Mouse (Mus musculus): ENCODE data around the gene Gfer. TPM values are rescaled to one million over a fixed set of nuclear protein-coding genes. Genes with fewer than 3 reads are reported as not detected.

Gene Gfer
- polyA plus RNA-seq, 1 experiment, result 21.5 TPM

DNA sequence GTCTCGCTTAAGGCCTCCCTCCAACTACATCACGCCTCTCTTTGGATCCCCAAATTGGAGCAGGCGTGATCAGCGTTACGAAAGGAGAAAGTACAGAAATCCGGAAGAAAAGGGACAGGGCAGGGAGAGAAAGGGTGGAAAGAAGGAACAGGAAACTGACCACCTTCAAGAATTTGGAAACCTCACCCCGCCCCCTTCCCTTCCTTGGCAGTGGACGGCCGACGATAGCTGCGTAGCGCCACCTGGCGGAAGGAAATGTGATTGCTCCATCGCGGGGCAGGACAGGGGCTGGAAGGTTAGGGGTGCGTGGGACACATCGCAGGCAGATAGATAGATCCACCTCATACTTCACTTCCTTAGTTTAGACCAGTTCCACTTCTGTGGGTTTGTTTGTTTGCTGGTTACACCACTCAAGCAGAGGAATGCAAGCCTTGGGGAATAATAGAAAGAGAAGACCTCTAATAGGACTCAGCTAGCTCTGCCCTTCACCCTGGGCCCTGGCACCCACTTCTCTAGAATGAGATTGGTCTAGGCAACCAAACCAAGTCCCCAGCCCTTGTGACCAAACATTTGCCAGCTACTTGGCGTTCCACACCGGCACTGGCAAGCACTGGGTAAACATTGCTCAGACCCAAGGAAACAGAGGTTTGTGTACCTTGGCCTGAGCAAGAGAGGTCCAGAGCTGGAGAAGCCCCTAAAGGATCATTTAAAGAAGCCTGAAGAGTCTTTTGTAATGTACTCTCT is 41.8 kb downstream of the Gfer start:
- H3K4me1 ChIP-seq (ENCODE audit: control insufficient read depth, insufficient read depth, low read length), result peaks cover 6% of the 10 kb centered on the region; the same call in 1 of the 2 replicates
- H3K27ac ChIP-seq (ENCODE audit: insufficient read depth, low read length), result no peak overlapping the region
- H3K4me3 ChIP-seq (ENCODE audit: insufficient read depth, low read length), result no peak overlapping the region
- TF ChIP-seq POLR2A (IDR thresholded peaks at IDR 0.05; ENCODE audit: extremely low read depth, insufficient read depth, low read length) (no peak), CTCF (IDR thresholded peaks at IDR 0.05; ENCODE audit: extremely low read depth, insufficient read depth, low read length) (peak; percentile 87)

DNA sequence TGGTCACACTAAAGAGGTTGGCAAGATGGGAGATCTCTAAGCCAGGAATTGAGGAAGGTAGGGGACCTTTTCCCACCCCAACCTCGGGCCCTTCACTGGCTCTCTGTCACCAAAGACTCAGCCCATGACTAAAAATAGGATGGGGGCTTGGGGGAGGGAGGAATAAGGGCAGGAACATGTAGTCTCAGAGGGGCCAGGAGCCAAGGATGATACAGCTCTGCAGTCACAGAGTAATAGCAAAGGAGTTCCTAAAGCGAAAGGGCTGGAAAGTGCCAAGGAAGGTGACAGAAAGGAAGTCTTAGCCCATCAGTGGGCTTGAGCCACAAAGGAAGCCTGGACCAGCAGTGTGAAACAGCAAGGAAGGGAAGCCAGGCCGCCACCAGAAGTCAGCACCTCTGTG is 44.1 kb downstream of the Gfer start:
- Histone ChIP-seq H3K27ac (ENCODE audit: insufficient read depth, low read length) (no peak overlapping the region), H3K4me3 (ENCODE audit: insufficient read depth, low read length) (no peak overlapping the region), H3K4me1 (ENCODE audit: control insufficient read depth, insufficient read depth, low read length) (peaks cover 6% of the 10 kb centered on the region; the same call in 1 of the 2 replicates)
- TF ChIP-seq POLR2A (IDR thresholded peaks at IDR 0.05; ENCODE audit: extremely low read depth, insufficient read depth, low read length) (no peak), CTCF (IDR thresholded peaks at IDR 0.05; ENCODE audit: extremely low read depth, insufficient read depth, low read length) (no peak)

DNA sequence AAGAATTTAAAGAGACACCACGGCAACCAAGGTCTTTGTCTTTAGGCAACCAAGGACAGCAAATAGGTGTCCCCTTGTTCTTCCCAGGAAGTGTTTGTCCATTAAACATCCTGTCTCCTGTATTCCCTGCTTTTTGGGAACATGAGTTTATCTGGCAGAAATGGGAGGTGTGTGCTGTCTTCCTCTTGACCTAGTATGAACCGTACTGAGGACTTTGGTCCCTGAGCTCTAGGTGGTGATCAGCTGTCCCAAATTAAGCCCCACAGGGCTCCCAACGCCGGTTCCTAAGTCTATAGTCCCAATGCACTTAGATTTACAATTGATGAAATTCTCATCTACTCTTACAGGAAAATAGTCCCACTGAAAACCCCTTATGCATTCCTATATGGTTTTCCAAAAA is 45.2 kb downstream of the Gfer start:
- H3K27ac ChIP-seq (ENCODE audit: insufficient read depth, low read length), result peak overlapping the region; percentile 33; the same call in 1 of the 2 replicates
- TF ChIP-seq POLR2A (IDR thresholded peaks at IDR 0.05; ENCODE audit: extremely low read depth, insufficient read depth, low read length) (no peak), CTCF (IDR thresholded peaks at IDR 0.05; ENCODE audit: extremely low read depth, insufficient read depth, low read length) (no peak)
- peak overlapping the region; percentile 67 for H3K4me3 ChIP-seq (ENCODE audit: insufficient read depth, low read length)
- H3K4me1 ChIP-seq (ENCODE audit: control insufficient read depth, insufficient read depth, low read length), result peaks cover 6% of the 10 kb centered on the region; the same call in 1 of the 2 replicates

DNA sequence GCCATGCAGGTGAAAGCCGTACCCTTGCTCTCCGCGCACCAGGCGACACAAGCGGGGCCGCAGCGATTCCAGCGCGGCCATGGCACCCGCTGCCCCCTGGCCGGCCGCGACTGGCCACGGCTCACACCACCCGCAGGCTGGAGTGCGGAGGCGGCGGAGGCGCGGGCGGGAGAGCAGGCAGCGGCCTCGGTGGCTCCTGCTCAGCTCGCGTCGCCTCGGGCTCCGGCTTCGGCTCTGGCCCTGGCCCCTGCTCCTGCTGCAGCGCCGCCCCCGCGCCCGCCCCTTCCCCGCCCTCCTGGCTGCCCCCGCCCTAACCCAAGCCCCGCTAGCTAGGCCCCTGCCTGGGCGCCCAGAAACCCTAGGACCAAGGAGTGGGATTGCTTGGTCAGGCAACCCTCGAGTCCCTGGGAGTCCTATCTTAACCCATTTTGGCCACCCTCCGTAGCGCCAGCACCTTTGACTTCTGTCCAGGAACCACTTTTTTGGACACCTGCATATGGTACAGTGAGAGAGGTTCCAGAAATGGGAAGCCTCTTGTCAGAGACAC is 45.8 kb downstream of the Gfer start, which contains the start of gene Slc9a3r2:
Gene Slc9a3r2 (minus strand): TSS at position 258 of the 547 bp plus-strand sequence.
- Histone ChIP-seq H3K27ac (ENCODE audit: insufficient read depth, low read length) (peak within 1 kb of the TSS; percentile 97), H3K4me3 (ENCODE audit: insufficient read depth, low read length) (peak within 1 kb of the TSS; percentile 67), H3K4me1 (ENCODE audit: control insufficient read depth, insufficient read depth, low read length) (peaks cover 6% of the 10 kb centered on the region; the same call in 1 of the 2 replicates)
- TF ChIP-seq CTCF (IDR thresholded peaks at IDR 0.05; ENCODE audit: extremely low read depth, insufficient read depth, low read length) (no peak), POLR2A (IDR thresholded peaks at IDR 0.05; ENCODE audit: extremely low read depth, insufficient read depth, low read length) (no peak)

DNA sequence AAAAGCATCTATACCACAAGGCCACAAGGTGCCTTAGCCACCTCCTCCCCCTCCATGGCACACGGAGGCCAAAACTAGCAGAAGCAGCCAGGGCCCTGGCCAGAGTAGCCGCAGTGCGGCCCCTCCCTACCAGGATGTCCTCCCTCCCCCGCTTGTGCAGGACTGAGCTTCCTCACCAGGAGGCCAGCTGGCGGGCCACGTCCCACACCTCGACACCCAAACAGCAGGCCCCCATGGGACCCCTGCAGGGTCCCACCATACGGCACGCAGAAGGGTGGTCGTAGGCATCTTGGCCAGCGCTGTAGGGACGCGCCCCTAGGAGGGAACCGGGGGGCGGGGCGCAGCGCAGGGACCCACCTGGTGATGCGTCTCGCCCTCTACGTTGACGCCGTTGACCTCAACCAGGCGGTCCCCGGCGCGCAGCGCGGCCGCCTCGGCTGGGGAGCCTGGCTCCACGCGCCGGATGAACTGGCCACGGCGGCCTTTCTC is 46.3 kb downstream of the Gfer start:
- Histone ChIP-seq H3K4me1 (ENCODE audit: control insufficient read depth, insufficient read depth, low read length) (peaks cover 6% of the 10 kb centered on the region; the same call in 1 of the 2 replicates), H3K4me3 (ENCODE audit: insufficient read depth, low read length) (peak overlapping the region; percentile 67), H3K27ac (ENCODE audit: insufficient read depth, low read length) (peak overlapping the region; percentile 97)
- no peak for TF ChIP-seq POLR2A (IDR thresholded peaks at IDR 0.05; ENCODE audit: extremely low read depth, insufficient read depth, low read length)
- TF ChIP-seq CTCF (IDR thresholded peaks at IDR 0.05; ENCODE audit: extremely low read depth, insufficient read depth, low read length), result no peak

DNA sequence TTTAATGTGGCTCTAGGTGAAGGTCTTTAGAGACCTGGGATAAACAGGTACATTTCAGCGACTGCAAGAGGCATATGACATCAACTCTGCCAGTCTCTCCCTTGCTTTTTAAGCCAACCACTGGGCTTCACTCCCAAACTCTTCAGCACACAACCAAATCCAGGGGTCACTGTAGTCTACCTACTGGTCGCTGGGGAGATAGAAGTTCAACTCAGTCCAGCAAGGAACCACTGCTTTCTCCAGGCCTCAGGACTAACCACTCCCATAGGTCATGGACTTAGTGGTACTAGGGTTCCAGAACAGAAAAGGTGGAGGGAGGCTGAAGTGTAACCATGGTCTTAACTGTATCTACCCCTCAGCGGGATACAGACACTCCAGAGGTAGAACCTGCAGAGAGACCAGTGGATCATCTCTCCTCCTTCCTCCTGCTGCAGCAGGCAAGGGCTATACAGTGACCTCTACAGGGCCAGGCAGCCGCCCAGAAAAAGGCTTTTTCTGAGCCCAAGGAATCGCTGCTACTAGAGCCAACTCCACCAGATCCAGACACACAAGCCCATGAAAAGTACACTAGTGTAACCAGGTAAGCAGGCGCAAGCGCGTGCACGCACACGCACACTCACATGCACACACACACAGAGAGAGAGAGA is 47.1 kb downstream of the Gfer start:
- peak overlapping the region; percentile 67 for H3K4me3 ChIP-seq (ENCODE audit: insufficient read depth, low read length)
- H3K4me1 ChIP-seq (ENCODE audit: control insufficient read depth, insufficient read depth, low read length), result peaks cover 5% of the 10 kb centered on the region; the same call in 1 of the 2 replicates
- no peak overlapping the region; the same call in 1 of the 2 replicates for H3K27ac ChIP-seq (ENCODE audit: insufficient read depth, low read length)
- no peak for TF ChIP-seq CTCF (IDR thresholded peaks at IDR 0.05; ENCODE audit: extremely low read depth, insufficient read depth, low read length)

DNA sequence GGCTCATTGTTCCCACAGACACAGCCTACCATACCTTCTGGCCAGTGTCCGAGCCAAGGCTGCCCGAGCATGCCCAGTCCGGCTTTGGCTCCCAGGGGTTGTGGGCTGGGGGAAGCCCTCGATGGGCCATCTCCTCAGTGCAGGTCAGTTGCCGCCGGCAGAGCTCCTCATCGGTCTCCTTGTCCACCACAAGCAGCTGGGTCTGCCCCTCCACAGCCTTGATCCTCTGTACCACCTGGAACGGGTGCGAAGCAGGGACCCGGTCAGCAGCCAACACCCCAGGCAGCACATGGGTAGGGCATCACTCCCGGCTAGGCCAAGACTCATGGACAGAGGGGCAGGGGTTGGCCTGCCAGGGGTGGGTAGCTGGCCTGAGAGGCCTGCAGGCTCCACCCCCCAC is 48.5 kb downstream of the Gfer start:
- TF ChIP-seq CTCF (IDR thresholded peaks at IDR 0.05; ENCODE audit: extremely low read depth, insufficient read depth, low read length) (no peak), POLR2A (IDR thresholded peaks at IDR 0.05; ENCODE audit: extremely low read depth, insufficient read depth, low read length) (no peak)
- Histone ChIP-seq H3K27ac (ENCODE audit: insufficient read depth, low read length) (peak overlapping the region; percentile 70; the same call in 1 of the 2 replicates), H3K4me3 (ENCODE audit: insufficient read depth, low read length) (peak overlapping the region; percentile 19; the same call in 1 of the 2 replicates), H3K4me1 (ENCODE audit: control insufficient read depth, insufficient read depth, low read length) (peaks cover 3% of the 10 kb centered on the region; the same call in 1 of the 2 replicates)

DNA sequence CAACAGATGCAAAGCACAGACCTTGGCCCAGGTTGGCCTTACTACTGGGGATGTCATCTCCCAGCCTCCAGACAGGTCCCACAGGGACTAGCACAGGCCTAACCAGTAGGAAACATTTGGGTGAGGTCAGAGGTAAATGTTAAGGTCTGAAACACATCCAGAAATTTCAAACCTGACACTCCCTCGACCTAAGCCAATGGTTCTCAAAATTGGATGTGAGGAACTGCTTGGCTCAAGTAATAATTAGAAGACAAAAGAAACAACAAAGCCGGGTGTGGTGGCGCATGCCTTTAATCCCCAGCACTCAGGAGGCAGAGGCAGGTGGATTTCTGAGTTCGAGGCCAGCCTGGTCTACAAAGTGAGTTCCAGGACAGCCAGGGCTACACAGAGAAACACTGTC is 49.6 kb downstream of the Gfer start:
- Histone ChIP-seq H3K4me1 (ENCODE audit: control insufficient read depth, insufficient read depth, low read length) (peaks cover 3% of the 10 kb centered on the region; the same call in 1 of the 2 replicates), H3K4me3 (ENCODE audit: insufficient read depth, low read length) (no peak overlapping the region), H3K27ac (ENCODE audit: insufficient read depth, low read length) (0 out of 2 replicates have a peak overlapping the region, but pooled peaks have one; percentile 42)
- TF ChIP-seq CTCF (IDR thresholded peaks at IDR 0.05; ENCODE audit: extremely low read depth, insufficient read depth, low read length) (no peak), POLR2A (IDR thresholded peaks at IDR 0.05; ENCODE audit: extremely low read depth, insufficient read depth, low read length) (no peak)

DNA sequence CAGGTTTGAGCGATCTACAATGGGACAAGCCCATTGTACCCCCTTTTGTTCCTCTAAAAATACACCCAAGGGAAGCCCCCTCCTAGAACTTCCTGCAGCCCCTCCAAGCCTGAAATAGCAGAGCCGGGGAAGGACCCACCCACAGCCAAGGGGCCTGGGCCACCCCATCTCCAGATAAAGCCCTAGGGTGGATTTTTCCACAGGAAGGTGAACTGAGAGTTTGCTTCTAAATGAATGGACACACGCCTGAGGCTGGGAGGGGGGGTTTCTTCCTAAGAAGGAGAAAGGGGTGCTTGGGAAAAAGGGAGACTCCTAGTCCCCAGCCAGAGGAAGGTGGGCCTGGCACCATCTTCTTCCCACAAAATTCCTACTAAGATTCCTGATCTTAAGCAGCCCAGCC is 50.0 kb downstream of the Gfer start:
- H3K4me1 ChIP-seq (ENCODE audit: control insufficient read depth, insufficient read depth, low read length), result peaks cover 3% of the 10 kb centered on the region; the same call in 1 of the 2 replicates
- no peak overlapping the region for H3K4me3 ChIP-seq (ENCODE audit: insufficient read depth, low read length)
- TF ChIP-seq POLR2A (IDR thresholded peaks at IDR 0.05; ENCODE audit: extremely low read depth, insufficient read depth, low read length), result no peak
- TF ChIP-seq CTCF (IDR thresholded peaks at IDR 0.05; ENCODE audit: extremely low read depth, insufficient read depth, low read length), result no peak
- H3K27ac ChIP-seq (ENCODE audit: insufficient read depth, low read length), result peak overlapping the region; percentile 80

Data from cortical plate, adult 2 months (tissue).